Mouse (Mus musculus): ENCODE measurements at regions not wholly inside any gene's neighbourhood (a gene's known extent, or its start where the extent isn't known, plus 50 kb on each side); places are given as distances from the start of the nearest gene placed in this dataset.

GRCm38 (mm10) chr12:92109615-92110014, 260.7 kb upstream of the Sel1l start:
- TF ChIP-seq POLR2A (IDR thresholded peaks at IDR 0.05; ENCODE audit: insufficient read length, low read depth) (no peak), TCF12 (IDR thresholded peaks at IDR 0.05; ENCODE audit: insufficient read depth, poor library complexity, severe bottlenecking) (no peak), E2F4 (IDR thresholded peaks at IDR 0.05; ENCODE audit: insufficient read depth) (no peak), MAX (IDR thresholded peaks at IDR 0.05; ENCODE audit: low read depth) (no peak), MYOD1 (IDR thresholded peaks at IDR 0.05; ENCODE audit: control insufficient read depth in 1 of 3, insufficient read length in 2 of 3, low read depth in 2 of 3) (no peak)
